Mouse (Mus musculus) kidney, embryonic 15.5 days (tissue): Measurements from ENCODE around the gene Bcl7b. TPM values are rescaled to one million over a fixed set of nuclear protein-coding genes. Genes with fewer than 3 reads are reported as not detected.

Experiments
- ATAC-seq: fragments of 200-750 bp; cut with Nextera tagmentation; replicated peaks from 2 replicates; pipeline ENCODE4 v1.8.0; 2017; ENCODE audit warnings: moderate TSS enrichment; ENCODE audit not compliant: low FRiP score
- H3K27ac ChIP-seq: fragments of 300-500 bp; sonication (generic); 2 replicates; pipeline ENCODE4 v1.5.1; 2015; ENCODE audit warnings: mild to moderate bottlenecking, inconsistent platforms
- H3K27me3 ChIP-seq: fragments of 300-500 bp; sonication (generic); 2 replicates; pipeline ENCODE4 v1.6.1; 2015; ENCODE audit warnings: inconsistent platforms
- H3K36me3 ChIP-seq: fragments of 300-500 bp; sonication (generic); 2 replicates; pipeline ENCODE4 v1.6.1; 2015; ENCODE audit warnings: inconsistent platforms
- H3K4me1 ChIP-seq: fragments of 300-500 bp; sonication (generic); 2 replicates; pipeline ENCODE4 v1.6.1; 2015; ENCODE audit warnings: inconsistent platforms
- H3K4me2 ChIP-seq: fragments of 300-500 bp; sonication (generic); 2 replicates; pipeline ENCODE4 v1.6.1; 2015; ENCODE audit warnings: moderate library complexity, mild to moderate bottlenecking, inconsistent platforms
- H3K4me3 ChIP-seq: fragments of 300-500 bp; sonication (generic); replicated peaks from 2 replicates; pipeline ENCODE4 v1.5.1; 2015; ENCODE audit warnings: mild to moderate bottlenecking, inconsistent platforms
- H3K9ac ChIP-seq: fragments of 300-500 bp; sonication (generic); 2 replicates; pipeline ENCODE4 v1.6.1; 2015; ENCODE audit warnings: mild to moderate bottlenecking, inconsistent platforms
- H3K9me3 ChIP-seq: fragments of 300-500 bp; sonication (generic); replicated peaks from 2 replicates; pipeline ENCODE4 v1.6.1; 2016; ENCODE audit warnings: inconsistent platforms
- WGBS: fragments of 180-500 bp; shearing (Covaris S2); methylation state at CpG from one replicate; pipeline ENCODE4 v1.1.7; 2015; ENCODE audit warnings: mixed read lengths; 5-methylcytosine and 5-hydroxymethylcytosine counted together
- polyA plus RNA-seq: library from polyadenylated mRNA; unstranded; fragments of >200 nt; fragmentation: Nextera tagmentation; extraction: Ambion mirVana; gene quantifications from 2 replicates; pipeline ENCODE4 v1.2.1, GENCODE M21; 2015

Gene Bcl7b
- polyA plus RNA-seq: 52.9 and 53.2 TPM in 2 replicates

DNA sequence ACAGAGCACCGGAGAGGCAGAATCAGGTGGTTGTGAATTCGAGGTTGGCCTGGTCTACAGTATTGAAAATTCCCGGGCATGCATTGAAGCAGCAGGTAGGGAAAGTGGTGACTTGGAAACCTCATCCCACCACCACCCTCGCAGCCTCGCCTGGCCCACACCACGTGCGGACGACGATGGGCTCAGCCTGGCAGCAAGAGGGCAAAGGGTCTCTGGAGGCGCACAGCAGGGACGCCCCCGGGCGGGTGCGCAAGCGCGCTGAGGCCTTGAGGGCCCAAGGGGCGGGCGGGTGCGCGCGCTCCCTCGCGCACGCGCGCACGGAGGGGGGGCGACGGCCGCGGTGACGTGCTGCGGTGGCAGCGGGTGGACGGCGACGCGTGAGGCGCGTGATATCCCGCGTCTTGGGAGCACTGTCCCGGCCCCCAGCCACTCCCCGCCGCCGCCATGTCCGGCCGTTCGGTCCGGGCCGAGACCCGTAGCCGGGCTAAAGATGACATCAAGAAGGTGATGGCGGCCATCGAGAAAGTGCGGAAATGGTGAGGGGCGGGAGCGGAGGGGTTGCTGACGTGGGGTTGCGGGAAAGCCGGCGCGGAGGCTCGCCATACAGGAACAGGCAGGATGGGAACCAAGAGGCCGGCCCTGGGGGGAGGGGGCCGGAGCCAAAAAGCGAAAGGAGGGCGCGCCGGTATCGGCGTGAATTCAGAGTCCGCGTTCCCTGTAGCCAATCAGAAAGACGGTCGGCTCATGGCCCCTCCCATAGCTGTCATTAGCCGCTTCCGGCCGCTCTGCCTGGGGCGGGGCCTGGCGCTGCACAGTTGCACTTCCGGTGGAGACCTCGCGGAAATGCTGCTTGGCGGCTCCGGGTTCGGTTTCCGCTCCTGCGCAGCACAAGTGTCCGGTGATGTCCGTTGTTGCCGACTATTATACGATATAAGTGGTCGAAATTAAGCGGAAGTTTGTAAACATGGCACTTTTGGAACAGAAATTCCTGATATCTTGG is at the start of gene Bcl7b:
Bcl7b (plus strand) TSS at position 221 of the 1,000 bp plus-strand sequence.
- H3K4me1 ChIP-seq: peaks cover 22% of the 10 kb centered on the region
- peak within 1 kb of the TSS; percentile 79 for H3K4me3 ChIP-seq
- no peaks in the 10 kb centered on the region for H3K9me3 ChIP-seq
- no peaks in the 10 kb centered on the region for H3K27me3 ChIP-seq
- peak; percentile 98 for ATAC-seq
- peaks cover 30% of the 10 kb centered on the region for H3K36me3 ChIP-seq
- H3K4me2 ChIP-seq: peak within 1 kb of the TSS; percentile 63
- WGBS: 2% methylated on average over 85 of the region's 95 CpGs
- peak within 1 kb of the TSS; percentile 99 for H3K27ac ChIP-seq
- peak within 1 kb of the TSS; percentile 78 for H3K9ac ChIP-seq

DNA sequence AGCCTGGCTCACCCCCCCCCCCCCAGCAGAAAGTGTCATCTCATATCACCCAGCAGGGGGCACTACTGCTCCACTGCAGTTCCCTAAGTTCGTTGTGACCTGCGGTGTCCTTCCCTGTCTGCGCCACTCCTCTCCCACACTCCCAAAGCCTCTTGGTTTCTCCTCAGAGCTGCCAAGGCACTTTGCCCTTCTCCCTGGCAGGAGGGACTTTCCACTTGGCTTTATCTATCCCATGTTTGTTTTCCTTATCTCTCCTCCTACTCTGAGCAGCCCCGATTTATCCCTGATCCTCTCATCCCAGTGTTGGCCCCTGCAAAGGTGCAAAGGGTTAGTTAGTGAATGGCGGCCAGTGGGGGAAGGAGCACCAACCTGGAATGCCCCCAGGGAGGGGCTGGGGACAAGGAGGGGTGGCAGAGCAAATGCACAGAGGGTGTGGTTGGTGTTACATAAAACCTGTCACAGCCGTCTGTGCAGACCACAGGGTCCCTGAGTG is 49.4 kb upstream of the Bcl7b start:
- Histone ChIP-seq H3K27ac (no peak overlapping the region), H3K36me3 (no peaks in the 10 kb centered on the region), H3K4me3 (no peak overlapping the region), H3K4me2 (no peak overlapping the region), H3K9me3 (no peaks in the 10 kb centered on the region), H3K4me1 (peaks cover 4% of the 10 kb centered on the region; the same call in 1 of the 2 replicates), H3K27me3 (peaks cover 25% of the 10 kb centered on the region), H3K9ac (no peak overlapping the region)
- 20% methylated on average over 6 of the region's 6 CpGs for WGBS
- 0 out of 2 replicates have a peak, but pooled peaks have one; percentile 36 for ATAC-seq

DNA sequence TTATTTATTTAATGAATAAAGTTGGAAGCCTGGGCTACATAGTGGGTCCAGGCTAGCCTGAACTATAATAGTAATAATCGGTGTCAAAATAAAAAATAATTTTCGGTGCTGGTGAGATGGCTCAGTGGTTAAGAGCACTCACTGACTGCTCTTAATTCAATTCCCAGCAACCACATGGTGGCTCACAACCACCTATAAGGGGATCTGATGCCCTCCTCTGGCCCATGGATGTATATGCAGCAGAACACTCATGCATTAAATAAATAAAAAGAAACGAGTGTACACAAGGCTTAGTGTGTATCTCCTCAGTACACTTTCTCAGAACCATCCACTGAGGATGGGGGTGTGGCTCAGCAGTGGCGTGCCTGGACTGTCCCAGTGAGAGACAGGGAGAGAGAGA is 47.3 kb upstream of the Bcl7b start:
- H3K4me1 ChIP-seq: peaks cover 4% of the 10 kb centered on the region; the same call in 1 of the 2 replicates
- no peak overlapping the region for H3K4me2 ChIP-seq
- ATAC-seq: no peak
- 62% methylated on average over 4 of the region's 4 CpGs for WGBS
- H3K27me3 ChIP-seq: peaks cover 25% of the 10 kb centered on the region
- no peak overlapping the region for H3K9ac ChIP-seq
- H3K9me3 ChIP-seq: no peaks in the 10 kb centered on the region
- no peaks in the 10 kb centered on the region for H3K36me3 ChIP-seq
- no peak overlapping the region for H3K4me3 ChIP-seq
- no peak overlapping the region for H3K27ac ChIP-seq

DNA sequence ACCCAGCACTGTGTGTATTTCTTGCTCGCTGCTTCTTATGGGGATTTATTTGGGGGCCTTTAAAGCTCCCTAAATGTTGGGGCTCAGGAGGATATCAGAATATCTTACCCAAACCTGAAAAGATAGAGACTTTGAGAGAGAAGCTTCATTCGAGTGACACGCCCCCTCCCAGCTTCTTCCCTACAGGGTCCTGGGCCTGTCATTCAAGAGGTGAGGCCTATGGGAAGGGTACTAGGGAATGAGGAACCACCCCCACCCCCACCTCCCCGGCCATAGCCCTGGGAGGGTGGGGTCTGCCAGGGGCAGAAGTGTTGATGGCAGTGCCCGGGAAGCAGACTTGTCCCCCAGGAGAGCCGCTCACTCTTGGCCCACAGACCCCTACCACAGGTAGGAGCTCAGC is 42.0 kb upstream of the Bcl7b start:
- no peak overlapping the region for H3K4me3 ChIP-seq
- no peak overlapping the region for H3K4me2 ChIP-seq
- 75% methylated on average over 6 of the region's 6 CpGs for WGBS
- H3K27me3 ChIP-seq: peaks cover 24% of the 10 kb centered on the region
- no peak overlapping the region for H3K9ac ChIP-seq
- H3K9me3 ChIP-seq: no peaks in the 10 kb centered on the region
- H3K4me1 ChIP-seq: no peaks in the 10 kb centered on the region
- no peak overlapping the region for H3K27ac ChIP-seq
- no peak for ATAC-seq
- no peaks in the 10 kb centered on the region for H3K36me3 ChIP-seq

DNA sequence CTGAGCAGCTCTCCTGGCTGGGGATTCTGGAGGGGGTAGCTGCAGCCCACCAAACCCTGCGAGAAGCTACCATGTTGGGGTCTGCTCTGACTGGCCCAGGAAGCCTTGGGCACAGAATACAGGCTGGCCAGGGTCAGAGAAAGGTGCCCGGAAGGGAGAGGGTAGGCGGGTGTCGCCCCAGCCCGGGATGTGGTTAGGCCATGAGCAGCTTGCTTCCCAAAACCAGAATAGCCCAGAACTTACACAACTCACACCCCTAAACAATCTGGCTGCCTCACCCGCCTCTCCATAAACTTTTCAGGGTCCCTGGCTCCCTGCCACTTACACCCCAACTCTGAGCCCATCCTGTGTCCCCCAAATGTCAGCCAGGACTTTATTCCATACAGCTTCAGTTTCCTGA is 40.4 kb upstream of the Bcl7b start:
- no peak overlapping the region for H3K9ac ChIP-seq
- H3K4me2 ChIP-seq: no peak overlapping the region
- H3K4me1 ChIP-seq: no peaks in the 10 kb centered on the region
- H3K27me3 ChIP-seq: peaks cover 17% of the 10 kb centered on the region
- no peak for ATAC-seq
- H3K9me3 ChIP-seq: no peaks in the 10 kb centered on the region
- no peaks in the 10 kb centered on the region for H3K36me3 ChIP-seq
- no peak overlapping the region for H3K4me3 ChIP-seq
- H3K27ac ChIP-seq: no peak overlapping the region
- WGBS: 77% methylated on average over 6 of the region's 6 CpGs

DNA sequence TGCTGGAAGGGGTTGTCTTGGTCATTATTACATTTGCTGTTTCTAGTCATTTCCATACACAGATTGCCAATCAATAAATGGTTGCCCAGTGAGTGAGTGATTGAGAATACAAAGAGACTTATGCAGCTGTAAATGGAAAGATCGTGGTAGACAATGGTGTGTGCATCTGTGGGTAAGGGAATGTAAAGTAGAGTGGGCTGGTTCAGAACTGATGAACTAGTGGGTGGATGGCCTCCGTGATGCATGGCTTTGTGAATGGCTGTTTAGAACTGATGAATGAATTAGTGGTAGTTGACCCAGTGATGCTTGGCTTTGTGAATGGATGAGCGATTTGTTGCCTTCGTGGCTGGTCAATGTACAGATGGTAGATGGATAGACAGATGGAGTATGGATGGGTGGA is 38.3 kb upstream of the Bcl7b start:
- no peaks in the 10 kb centered on the region for H3K9me3 ChIP-seq
- H3K4me1 ChIP-seq: peaks cover 11% of the 10 kb centered on the region
- H3K4me2 ChIP-seq: no peak overlapping the region
- H3K4me3 ChIP-seq: no peak overlapping the region
- no peak overlapping the region for H3K27ac ChIP-seq
- H3K9ac ChIP-seq: no peak overlapping the region
- 82% methylated on average over 4 of the region's 4 CpGs for WGBS
- no peak for ATAC-seq
- peaks cover 33% of the 10 kb centered on the region for H3K27me3 ChIP-seq
- H3K36me3 ChIP-seq: no peaks in the 10 kb centered on the region

DNA sequence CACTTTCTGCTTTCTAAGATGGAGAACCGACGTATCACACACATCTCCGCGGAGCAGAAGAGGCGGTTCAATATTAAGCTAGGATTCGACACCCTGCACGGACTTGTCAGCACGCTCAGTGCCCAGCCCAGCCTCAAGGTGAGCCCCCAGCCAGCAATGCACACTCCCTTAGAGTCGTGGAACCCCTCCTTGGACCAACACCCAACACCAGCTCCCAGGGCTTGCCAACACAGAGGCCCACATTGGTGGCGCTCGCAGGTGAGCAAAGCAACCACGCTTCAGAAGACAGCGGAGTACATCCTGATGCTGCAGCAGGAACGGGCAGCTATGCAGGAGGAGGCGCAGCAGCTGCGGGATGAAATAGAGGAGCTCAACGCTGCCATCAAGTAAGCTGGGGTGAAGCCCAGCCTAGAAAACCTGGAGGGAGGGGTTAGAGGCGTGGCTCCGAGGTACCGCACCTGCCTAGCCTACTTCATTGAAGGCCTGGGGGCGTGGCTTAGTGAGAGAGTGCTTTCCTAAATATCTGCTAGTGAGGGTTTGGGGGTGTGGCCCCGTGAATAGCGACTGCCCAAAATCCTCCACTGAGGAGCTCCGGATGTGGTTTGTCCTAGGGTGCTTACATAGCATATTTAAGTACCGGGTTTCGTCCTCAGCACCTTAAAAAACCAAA is 34.2 kb upstream of the Bcl7b start:
- peaks cover 40% of the 10 kb centered on the region for H3K27me3 ChIP-seq
- H3K4me3 ChIP-seq: peak overlapping the region; percentile 27
- WGBS: 5% methylated on average over 26 of the region's 26 CpGs
- no peak overlapping the region for H3K9ac ChIP-seq
- no peak overlapping the region for H3K27ac ChIP-seq
- peaks cover 11% of the 10 kb centered on the region for H3K4me1 ChIP-seq
- no peaks in the 10 kb centered on the region for H3K36me3 ChIP-seq
- ATAC-seq: peak; percentile 61
- H3K4me2 ChIP-seq: peak overlapping the region; percentile 56
- no peaks in the 10 kb centered on the region for H3K9me3 ChIP-seq

DNA sequence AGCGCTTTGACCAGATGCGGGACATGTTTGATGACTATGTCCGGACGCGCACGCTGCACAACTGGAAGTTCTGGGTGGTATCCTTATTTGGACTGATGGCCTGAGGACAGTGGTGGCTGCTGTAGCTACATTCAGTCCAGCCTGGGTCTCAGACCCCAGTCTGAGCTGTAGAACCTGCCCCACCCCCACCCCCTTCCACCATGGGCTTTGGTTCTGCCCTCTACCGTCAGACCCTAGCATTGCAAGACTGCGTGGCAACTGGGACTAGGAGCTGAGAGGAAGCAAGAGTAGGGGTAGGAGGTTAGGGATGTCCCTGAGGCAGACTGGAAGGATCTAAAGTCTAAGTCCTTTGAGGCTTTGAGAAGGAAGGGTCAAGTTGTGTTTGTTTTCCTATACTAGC is 33.5 kb upstream of the Bcl7b start:
- Histone ChIP-seq H3K36me3 (no peaks in the 10 kb centered on the region), H3K9me3 (no peaks in the 10 kb centered on the region), H3K4me1 (peaks cover 11% of the 10 kb centered on the region), H3K4me3 (peak overlapping the region; percentile 27), H3K27me3 (peaks cover 40% of the 10 kb centered on the region), H3K9ac (no peak overlapping the region), H3K27ac (no peak overlapping the region), H3K4me2 (peak overlapping the region; percentile 56)
- no peak for ATAC-seq
- 4% methylated on average over 8 of the region's 8 CpGs for WGBS

DNA sequence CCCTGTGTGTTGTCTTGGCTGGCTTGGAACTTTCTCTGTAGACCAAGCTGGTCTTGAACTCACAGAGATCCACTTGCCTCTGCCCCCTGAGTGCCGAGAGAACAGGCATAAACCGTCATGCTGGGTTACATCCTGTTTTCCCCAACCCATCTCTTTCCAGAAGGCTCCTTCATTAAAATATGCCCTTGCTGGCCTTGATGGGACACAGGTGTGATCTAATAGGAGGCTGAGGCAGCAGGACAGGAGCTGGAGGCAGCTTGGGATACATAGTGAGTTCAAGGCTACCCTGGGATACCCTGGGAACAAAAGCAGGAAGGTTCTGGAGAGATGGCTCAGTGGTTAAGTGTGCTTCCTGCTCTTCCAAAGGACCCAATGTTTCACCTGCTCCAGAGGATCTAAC is 28.2 kb upstream of the Bcl7b start:
- H3K4me2 ChIP-seq: no peak overlapping the region
- H3K36me3 ChIP-seq: no peaks in the 10 kb centered on the region
- no peak for ATAC-seq
- H3K9ac ChIP-seq: no peak overlapping the region
- H3K27me3 ChIP-seq: peaks cover 6% of the 10 kb centered on the region
- H3K9me3 ChIP-seq: no peaks in the 10 kb centered on the region
- H3K4me3 ChIP-seq: no peak overlapping the region
- no peaks in the 10 kb centered on the region for H3K4me1 ChIP-seq
- no peak overlapping the region for H3K27ac ChIP-seq
- 73% methylated on average over 2 of the region's 2 CpGs for WGBS

DNA sequence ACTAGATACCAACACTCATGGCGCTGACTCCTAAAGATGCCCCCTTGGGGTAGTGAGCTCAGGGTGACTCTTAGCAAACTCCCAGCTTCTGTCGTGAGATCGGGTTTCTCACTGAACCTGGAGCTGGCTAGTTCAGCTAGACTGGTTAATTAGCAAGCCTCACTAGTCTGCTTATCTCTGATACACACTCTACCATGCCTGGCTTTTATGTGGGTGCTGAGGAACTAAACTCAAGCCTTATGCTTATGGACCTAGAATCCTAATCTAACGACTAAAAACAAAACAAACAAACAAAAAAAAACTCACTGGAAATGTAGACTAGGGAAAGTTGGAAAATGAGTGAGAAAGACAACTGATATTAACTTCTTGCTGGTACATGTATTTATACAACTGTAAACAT is 23.6 kb upstream of the Bcl7b start:
- H3K36me3 ChIP-seq: no peaks in the 10 kb centered on the region
- WGBS: 55% methylated on average over 4 of the region's 4 CpGs
- no peak overlapping the region for H3K9ac ChIP-seq
- H3K27ac ChIP-seq: no peak overlapping the region
- no peaks in the 10 kb centered on the region for H3K27me3 ChIP-seq
- H3K4me3 ChIP-seq: no peak overlapping the region
- ATAC-seq: no peak
- no peaks in the 10 kb centered on the region for H3K9me3 ChIP-seq
- no peak overlapping the region for H3K4me2 ChIP-seq
- peaks cover 6% of the 10 kb centered on the region for H3K4me1 ChIP-seq

DNA sequence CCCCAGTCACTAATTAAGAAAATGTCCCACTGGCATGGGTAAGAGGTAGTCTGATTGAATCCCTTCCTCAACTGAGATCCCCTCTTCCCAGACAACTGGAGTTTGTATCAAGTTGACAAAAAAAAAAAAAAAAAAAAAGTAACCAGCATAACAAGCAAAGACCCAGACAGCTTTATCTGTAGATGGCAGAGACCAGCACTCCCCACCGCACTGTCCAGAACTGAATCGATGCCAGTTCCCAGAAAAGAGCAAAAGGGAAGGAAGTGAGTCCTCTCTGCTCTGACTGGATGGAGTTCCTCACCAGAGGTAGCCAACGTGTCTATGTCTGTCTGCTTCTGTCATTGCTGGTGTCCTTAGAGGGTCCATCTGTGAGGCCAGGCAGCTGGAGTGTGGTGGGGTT is 22.6 kb upstream of the Bcl7b start:
- H3K9ac ChIP-seq: no peak overlapping the region
- H3K4me3 ChIP-seq: no peak overlapping the region
- H3K36me3 ChIP-seq: no peaks in the 10 kb centered on the region
- H3K27me3 ChIP-seq: no peaks in the 10 kb centered on the region
- peaks cover 11% of the 10 kb centered on the region for H3K4me1 ChIP-seq
- WGBS: 75% methylated on average over 3 of the region's 3 CpGs
- H3K27ac ChIP-seq: no peak overlapping the region
- H3K4me2 ChIP-seq: no peak overlapping the region
- no peaks in the 10 kb centered on the region for H3K9me3 ChIP-seq
- ATAC-seq: no peak

DNA sequence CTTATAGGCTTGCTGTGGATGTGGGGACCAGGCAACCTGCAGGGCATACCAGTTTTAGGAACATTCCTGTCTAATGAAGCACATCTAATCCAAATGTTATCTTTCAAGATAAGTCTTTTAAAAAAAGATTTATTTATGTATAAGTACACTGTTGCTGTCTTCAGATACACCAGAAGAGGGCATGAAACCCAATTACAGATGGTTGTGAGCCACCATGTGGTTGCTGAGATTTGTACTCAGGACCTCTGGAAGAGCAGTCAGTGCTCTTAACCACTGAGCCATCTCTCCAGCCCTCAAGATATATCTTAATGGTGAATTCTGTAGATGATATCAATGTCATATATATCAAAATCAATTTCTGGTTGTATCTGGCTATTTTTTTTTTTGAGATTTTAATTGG is 22.1 kb upstream of the Bcl7b start:
- Histone ChIP-seq H3K4me2 (no peak overlapping the region), H3K27me3 (no peaks in the 10 kb centered on the region), H3K27ac (no peak overlapping the region), H3K9me3 (no peaks in the 10 kb centered on the region), H3K9ac (no peak overlapping the region), H3K4me1 (peaks cover 15% of the 10 kb centered on the region), H3K36me3 (no peaks in the 10 kb centered on the region), H3K4me3 (no peak overlapping the region)
- no peak for ATAC-seq
